Mouse (Mus musculus): Measurements from ENCODE around the gene Fmnl2. TPM values are rescaled to one million over a fixed set of nuclear protein-coding genes. Genes with fewer than 3 reads are reported as not detected.

Fmnl2 gene
- polyA plus RNA-seq, 2 experiments from 2014 or later: 0.11 to 0.30 TPM

GRCm38 (mm10) chr2:53051502-53051901, 193.8 kb downstream of the Fmnl2 start:
- peak; percentile 23 for ATAC-seq

GRCm38 (mm10) chr2:53053714-53054113, 196.1 kb downstream of the Fmnl2 start:
- ATAC-seq: no peak

- no peak for ATAC-seq
These were observed 198.9 kb downstream of the Fmnl2 start for GRCm38 (mm10) chr2:53056556-53056955.

- no peak for ATAC-seq
These were observed 199.6 kb downstream of the Fmnl2 start for GRCm38 (mm10) chr2:53057291-53057690.

- no peak for ATAC-seq
These were observed 203.8 kb downstream of the Fmnl2 start for GRCm38 (mm10) chr2:53061363-53062000.

- no peak for ATAC-seq
These were observed 209.3 kb downstream of the Fmnl2 start for GRCm38 (mm10) chr2:53066973-53067372.

GRCm38 (mm10) chr2:53070607-53071006, 212.9 kb downstream of the Fmnl2 start:
- ATAC-seq: no peak

GRCm38 (mm10) chr2:53079693-53080286, 222.1 kb downstream of the Fmnl2 start:
- no peak for ATAC-seq

GRCm38 (mm10) chr2:53082045-53082444, 224.4 kb downstream of the Fmnl2 start:
- no peak for ATAC-seq

- no peak for ATAC-seq
These were observed 224.8 kb downstream of the Fmnl2 start for GRCm38 (mm10) chr2:53082501-53082900.

GRCm38 (mm10) chr2:53083241-53083640, 225.6 kb downstream of the Fmnl2 start:
- no peak for ATAC-seq

- ATAC-seq: peak; percentile 63
These were observed 228.1 kb downstream of the Fmnl2 start for GRCm38 (mm10) chr2:53085617-53086202.

GRCm38 (mm10) chr2:53088744-53089143, 231.1 kb downstream of the Fmnl2 start:
- ATAC-seq: peak; percentile 84

GRCm38 (mm10) chr2:53095031-53095430, 237.4 kb downstream of the Fmnl2 start:
- ATAC-seq: peak; percentile 81

- ATAC-seq: peak; percentile 47
These were observed 237.8 kb downstream of the Fmnl2 start for GRCm38 (mm10) chr2:53095489-53095888.

- ATAC-seq: no peak
These were observed 242.4 kb downstream of the Fmnl2 start for GRCm38 (mm10) chr2:53100093-53100492.

- ATAC-seq: peak; percentile 74
These were observed 244.5 kb downstream of the Fmnl2 start for GRCm38 (mm10) chr2:53101885-53102740.

- no peak for ATAC-seq
These were observed 245.2 kb downstream of the Fmnl2 start for GRCm38 (mm10) chr2:53102901-53103300.

- no peak for ATAC-seq
These were observed 247.7 kb downstream of the Fmnl2 start for GRCm38 (mm10) chr2:53105408-53105807.

GRCm38 (mm10) chr2:53106056-53106455, 248.4 kb downstream of the Fmnl2 start:
- no peak for ATAC-seq

GRCm38 (mm10) chr2:53106472-53106871, 248.8 kb downstream of the Fmnl2 start:
- no peak for ATAC-seq

GRCm38 (mm10) chr2:53108547-53108946, 250.9 kb downstream of the Fmnl2 start:
- ATAC-seq: no peak

- ATAC-seq: peak; percentile 49
These were observed 264.1 kb downstream of the Fmnl2 start for GRCm38 (mm10) chr2:53121797-53122196.
